Mouse (Mus musculus) bone marrow macrophage, adult 2 months (primary cell): ENCODE results near the gene Chchd6.

Source experiments
- CTCF ChIP-seq: IDR thresholded peaks from 2 replicates; pipeline ENCODE4 v1.5.1; 2012; ENCODE audit warnings: low read depth, mild to moderate bottlenecking, low read length, moderate library complexity
- POLR2A ChIP-seq: IDR thresholded peaks from 2 replicates; pipeline ENCODE4 v1.6.1; 2012; ENCODE audit warnings: mild to moderate bottlenecking, low read depth, low read length, borderline replicate concordance

- TF ChIP-seq POLR2A, result no peak
- no peak for TF ChIP-seq CTCF
Measured at GRCm38 (mm10) chr6:89499961-89500360, 95.5 kb downstream of the Chchd6 start.
